Mouse (Mus musculus): ENCODE results near the gene Atf5.

DNA sequence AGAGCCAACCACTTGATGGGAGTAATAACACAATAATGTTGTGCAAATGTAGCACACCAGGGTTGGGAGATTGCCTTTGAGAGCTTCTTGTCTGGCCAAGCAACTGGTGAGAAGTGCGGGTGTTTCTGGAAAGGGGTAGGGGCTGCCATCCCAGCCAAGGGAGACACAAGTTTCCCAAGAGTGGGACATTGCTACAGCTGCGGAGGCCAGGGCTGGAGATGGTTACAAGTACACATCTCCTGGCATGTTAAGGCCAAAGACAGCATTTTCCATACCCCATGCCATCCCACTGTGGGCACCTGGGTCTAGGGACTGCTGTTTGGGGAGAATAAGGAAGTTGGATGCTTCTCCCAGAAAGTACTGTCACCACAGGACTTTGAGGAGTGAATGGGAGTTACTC, 36.6 kb upstream of the Atf5 start:
- TF ChIP-seq CTCF (IDR thresholded peaks at IDR 0.05; ENCODE audit: low read depth) (no peak), EP300 (optimal IDR thresholded peaks at IDR 0.05) (no peak)

Measured in stomach, postnatal 0 days (tissue).